Mouse (Mus musculus) granulocyte monocyte progenitor cell, adult 5-6 weeks (primary cell): ENCODE data around the gene Zfp711. TPM values are rescaled to one million over a fixed set of nuclear protein-coding genes. Genes with fewer than 3 reads are reported as not detected.
A peak's percentile ranks its signal among the peaks of the same experiment; 100 is the strongest.

Experiments used
- ATAC-seq: replicated peaks from 2 replicates; pipeline ENCODE4 v1.8.0; 2016; ENCODE audit warnings: mild to moderate bottlenecking, moderate TSS enrichment, inconsistent platforms; ENCODE audit not compliant: poor library complexity, severe bottlenecking
- total RNA-seq, 2 experiments: library from RNA; stranded (forward) in 1 of 2; stranded (reverse) in 1 of 2; fragments of 200-712, 200-1000 nt in 1 of 2; fragments of >200 nt in 1 of 2; fragmentation: Nextera tagmentation in 1 of 2; gene quantifications; 2 replicates each; pipeline ENCODE4 v1.2.3; 2014 to 2017

The Zfp711 gene
- total RNA-seq (2014; fragmentation: Nextera tagmentation) (0.30 TPM in 1 of 2 replicates, not detected in the other), total RNA-seq (2017) (0.90 TPM in 1 of 2 replicates, not detected in the other)

GRCm38 (mm10) chrX:112600511-112601305 is at the start of gene Zfp711:
Gene Zfp711 (plus strand): TSS chrX:112600526.
- peak; percentile 89 for ATAC-seq

GRCm38 (mm10) chrX:112567716-112568115 is 32.6 kb upstream of the Zfp711 start:
- no peak for ATAC-seq

GRCm38 (mm10) chrX:112601306-112602120 is 1.2 kb downstream of the Zfp711 start:
- no peak; the same call in 1 of the 2 replicates for ATAC-seq

- ATAC-seq: no peak
Observed at GRCm38 (mm10) chrX:112675525-112675924, 75.2 kb downstream of the Zfp711 start.

GRCm38 (mm10) chrX:112680605-112681004 is 80.3 kb downstream of the Zfp711 start:
- ATAC-seq: peak; percentile 40; the same call in 1 of the 2 replicates

Other genes with a start within 250 kb of the Zfp711 start
- not detected in 2 replicates for gene Satl1, start 193.7 kb upstream of the Zfp711 start, total RNA-seq (2014; fragmentation: Nextera tagmentation)
- not detected in 2 replicates for gene Satl1, start 193.7 kb upstream of the Zfp711 start, total RNA-seq (2017)
- gene 2010106E10Rik, start 105.3 kb upstream of the Zfp711 start, total RNA-seq (2014; fragmentation: Nextera tagmentation): not detected in 2 replicates
- gene 2010106E10Rik, start 105.3 kb upstream of the Zfp711 start, total RNA-seq (2017): not detected in 2 replicates
- not detected in 2 replicates for gene Pof1b, start 98.1 kb downstream of the Zfp711 start, total RNA-seq (2014; fragmentation: Nextera tagmentation)
- gene Pof1b, start 98.1 kb downstream of the Zfp711 start, total RNA-seq (2017): not detected in 2 replicates